Mouse (Mus musculus): ENCODE results near the gene Pde4b.

Gene Pde4b

GRCm38 (mm10) chr4:102574666-102575254 lies 487.4 kb downstream of the Pde4b start:
- no peak for DNase-seq (ENCODE audit: low spot score)

DNA sequence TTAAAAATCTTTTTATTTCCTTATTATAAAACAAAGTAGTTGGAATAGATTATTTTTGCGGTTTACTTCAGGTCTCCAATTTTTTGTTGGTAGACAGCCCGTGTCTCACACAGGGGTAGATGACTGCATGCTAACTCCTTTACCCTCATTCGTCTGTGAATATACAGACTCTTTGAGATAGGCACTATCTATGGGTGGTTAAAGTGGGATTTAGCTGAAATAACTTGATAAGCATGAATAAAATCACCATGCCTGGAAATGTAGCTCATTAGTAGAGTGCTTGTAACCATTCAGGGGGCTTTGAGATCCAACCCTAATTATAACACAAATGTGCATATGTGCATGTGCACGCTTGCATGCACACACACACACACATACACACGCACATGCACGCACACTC lies 488.8 kb downstream of the Pde4b start:
- no peak for DNase-seq (ENCODE audit: low spot score)

DNA sequence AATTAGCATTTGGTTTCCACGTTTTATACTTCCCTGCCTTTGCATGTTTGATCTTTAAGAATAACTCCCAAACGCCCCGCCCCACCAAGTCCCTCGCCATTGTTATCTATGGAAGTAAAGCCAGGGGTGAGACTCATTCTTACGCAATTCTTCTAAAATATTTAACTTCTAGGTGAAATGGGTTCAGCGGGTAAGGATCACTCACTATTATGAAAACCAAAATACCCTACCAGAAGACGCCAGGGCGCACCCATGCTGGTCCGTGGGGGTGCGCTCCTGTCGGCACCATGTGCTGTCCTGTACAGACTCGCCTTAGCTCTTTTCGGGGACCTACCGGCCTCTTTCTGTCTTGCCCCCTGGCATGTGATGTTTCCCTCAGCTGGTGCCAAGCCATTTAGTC lies 490.3 kb downstream of the Pde4b start:
- DNase-seq (ENCODE audit: low spot score): no peak

GRCm38 (mm10) chr4:102579051-102579450 lies 491.7 kb downstream of the Pde4b start:
- no peak for DNase-seq (ENCODE audit: low spot score)

DNA sequence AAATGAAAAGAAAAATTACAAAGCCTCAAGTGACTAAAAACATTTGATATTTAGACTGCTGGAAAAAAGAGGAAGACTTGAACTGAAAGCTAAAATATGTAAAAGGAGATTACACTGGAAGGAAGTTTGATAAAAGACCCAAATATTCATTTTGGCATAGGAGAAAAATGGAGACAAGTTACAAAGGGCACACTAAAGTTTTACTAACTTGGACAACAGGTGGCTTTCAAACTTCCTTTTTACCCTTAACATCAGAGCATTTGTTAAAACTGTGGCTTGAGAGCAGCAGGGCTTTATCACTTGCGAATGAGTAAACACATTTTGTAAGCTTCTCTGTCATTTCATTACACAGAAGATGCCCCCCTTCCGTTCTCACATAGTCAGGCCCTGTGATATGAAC lies 492.4 kb downstream of the Pde4b start:
- no peak for DNase-seq (ENCODE audit: low spot score)

- no peak for DNase-seq (ENCODE audit: low spot score)
Observed at GRCm38 (mm10) chr4:102582165-102582749, 494.9 kb downstream of the Pde4b start.

- DNase-seq (ENCODE audit: low spot score): no peak
Observed at GRCm38 (mm10) chr4:102582963-102583362, 495.6 kb downstream of the Pde4b start.

DNA sequence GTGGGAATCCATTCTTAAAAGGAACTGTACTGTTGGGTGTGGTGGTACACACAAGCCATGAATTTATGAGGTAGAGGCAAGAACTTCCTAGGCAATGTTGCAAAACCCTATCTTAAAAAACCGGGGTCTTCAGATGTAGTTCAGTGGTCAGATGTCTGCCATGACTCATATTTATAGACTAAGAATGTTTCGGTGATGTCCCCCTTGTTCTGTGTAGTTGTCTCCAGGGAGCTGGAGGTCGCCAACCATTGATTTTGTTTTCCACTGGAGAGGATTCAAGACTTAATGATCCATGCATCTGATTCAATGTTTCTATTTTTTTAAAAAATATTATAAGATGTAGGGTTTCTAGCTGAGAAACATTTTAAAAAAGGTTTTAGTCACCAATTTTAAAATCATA lies 496.1 kb downstream of the Pde4b start:
- no peak for DNase-seq (ENCODE audit: low spot score)

DNA sequence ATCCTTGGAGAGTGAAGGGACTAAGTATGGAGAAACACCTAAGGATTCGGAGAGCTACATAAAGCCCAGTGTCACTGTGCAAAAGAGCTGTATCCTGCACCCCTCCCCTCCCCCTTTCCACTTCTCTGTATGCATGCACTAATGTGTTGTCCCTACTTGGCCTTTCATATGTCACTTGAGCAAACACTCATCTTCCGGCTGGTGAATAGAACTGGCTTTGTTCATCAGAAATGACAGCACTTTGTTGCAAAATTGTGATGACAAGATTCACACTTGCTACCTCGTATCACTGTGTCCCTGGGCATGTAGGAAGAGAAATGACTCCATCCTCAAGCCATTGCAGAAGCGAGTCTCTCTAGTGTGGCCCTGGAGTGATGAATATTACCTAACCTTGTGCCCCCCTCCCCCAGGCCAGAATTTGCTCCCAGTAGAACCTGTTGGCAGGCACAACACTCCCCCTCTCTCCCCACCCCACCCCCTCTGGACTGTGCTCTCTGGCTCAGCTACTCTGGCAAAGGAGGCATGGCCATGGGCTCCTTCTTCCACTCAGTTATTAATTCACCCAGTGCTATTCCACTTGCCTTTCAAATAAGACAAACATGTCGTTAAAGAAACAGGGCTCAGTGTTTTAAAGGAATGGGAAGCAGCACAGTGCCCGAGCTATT lies 497.4 kb downstream of the Pde4b start:
- no peak for DNase-seq (ENCODE audit: low spot score)

DNA sequence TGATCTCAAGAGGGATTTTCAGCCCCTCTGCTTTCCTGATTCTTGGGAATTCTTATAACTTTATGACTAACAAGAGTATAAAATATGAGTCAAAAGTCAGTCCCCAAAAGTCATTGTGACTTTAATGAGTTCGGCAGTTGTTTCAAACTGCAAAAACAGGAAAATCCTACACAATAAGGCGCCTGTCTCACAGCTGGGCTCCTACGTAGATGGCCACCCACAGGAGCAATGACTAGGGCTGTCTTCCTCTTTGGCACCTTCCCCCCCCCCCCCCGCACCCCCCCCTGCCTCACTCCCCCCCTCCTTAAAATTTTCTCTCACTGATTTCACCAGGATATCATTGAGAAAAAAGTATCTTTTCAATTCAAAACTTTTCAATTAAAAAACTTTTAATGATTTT lies 498.2 kb downstream of the Pde4b start:
- DNase-seq (ENCODE audit: low spot score): no peak

DNA sequence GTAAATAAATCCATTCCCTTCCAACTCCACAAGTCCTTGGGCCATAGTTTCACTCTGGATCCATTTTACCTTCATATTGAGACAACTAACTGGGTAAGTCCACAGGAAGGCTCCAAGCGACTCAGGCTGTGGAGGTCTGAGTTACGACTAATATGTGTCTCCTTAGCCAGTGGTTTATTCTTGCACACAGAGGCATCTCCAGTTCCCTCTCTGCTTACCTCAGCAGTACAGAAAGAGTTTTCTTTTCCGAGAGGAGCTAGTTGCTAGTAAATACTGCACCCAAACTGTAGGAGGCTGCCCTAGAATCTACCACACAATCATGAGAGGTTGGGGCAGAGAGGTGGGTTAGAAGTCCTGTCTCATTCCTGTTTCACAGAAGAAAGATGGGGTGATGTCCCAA lies 499.4 kb downstream of the Pde4b start:
- no peak for DNase-seq (ENCODE audit: low spot score)

DNA sequence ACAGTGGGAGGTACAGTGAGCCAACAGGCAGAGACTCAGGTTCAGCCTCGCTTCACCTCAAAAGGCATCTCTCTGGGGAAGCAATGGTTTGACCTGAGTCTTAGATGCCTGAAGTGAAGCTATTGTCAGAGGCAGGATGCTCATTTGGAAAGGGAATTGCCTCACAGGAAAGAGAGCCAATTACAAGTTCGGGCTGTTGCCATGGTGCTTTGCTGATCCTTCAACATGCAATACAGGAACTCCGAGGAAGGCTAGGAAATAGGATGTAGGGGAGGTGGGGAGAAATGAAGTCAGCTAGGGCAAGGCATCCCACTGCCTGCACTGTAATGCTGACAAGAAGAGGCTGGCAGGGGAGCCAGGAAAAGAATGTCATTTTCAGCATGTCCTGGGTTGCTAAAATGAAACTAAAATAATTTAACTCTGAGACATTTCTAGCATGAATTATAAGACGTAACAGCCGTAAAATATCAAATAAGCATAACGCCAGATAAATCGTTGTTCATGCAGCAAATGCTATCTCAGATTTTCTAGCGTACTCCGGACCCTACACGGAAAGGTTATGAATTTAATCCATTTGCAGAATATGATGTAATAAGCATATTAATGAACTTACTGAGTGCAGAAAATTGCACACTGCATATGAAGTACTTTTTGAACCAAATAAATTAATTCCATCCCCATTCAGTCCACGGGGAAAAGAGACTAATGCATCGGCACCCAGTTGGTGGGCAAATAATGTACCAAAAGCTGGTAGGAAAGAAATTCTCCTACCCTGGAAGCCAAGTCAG lies 501.5 kb downstream of the Pde4b start:
- peak; percentile 61 for DNase-seq (ENCODE audit: low spot score)

DNA sequence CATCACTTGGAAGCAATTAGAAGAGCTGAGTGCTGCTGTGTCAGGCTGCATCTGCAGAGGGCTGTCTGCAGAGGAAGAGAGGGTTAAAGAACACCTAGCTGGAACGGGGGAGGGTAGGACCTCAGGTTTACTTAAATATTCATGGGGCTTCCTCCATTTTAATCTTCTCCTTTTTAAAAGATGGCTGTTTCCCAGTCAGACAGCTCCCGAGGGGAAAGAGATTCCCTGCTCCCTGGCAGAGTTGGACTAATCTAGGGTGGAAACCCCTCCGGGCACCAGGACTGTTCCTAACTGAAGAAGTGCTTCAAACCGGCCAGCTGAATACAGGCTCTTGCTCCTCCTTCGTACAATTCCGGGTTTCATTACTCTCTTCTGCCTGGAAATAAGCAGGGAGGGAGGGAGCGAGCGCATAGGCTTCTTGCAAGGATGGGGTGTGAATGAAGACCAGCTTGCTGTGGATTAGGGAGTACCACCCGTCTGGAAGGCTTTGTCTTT lies 502.2 kb downstream of the Pde4b start:
- DNase-seq (ENCODE audit: low spot score): no peak

DNA sequence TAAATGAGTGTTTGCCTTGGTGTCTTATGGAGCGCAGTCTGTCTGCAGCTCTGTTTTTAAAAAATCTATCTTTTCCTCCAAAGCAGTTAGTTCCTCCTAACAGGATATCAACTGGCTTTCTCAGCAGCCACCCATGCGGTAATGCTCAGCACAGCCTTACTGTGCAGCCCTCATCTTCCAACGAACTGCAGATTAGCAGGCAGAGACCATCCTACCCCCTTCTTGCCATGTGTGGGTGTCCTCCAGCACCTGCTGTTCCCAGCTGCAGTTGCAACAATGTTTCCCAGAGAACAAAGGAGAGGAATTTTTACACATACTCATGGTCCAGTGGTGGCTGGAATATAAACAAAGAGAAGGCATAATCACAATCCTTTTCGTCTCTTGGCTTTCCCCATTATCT lies 504.5 kb downstream of the Pde4b start:
- no peak for DNase-seq (ENCODE audit: low spot score)

DNA sequence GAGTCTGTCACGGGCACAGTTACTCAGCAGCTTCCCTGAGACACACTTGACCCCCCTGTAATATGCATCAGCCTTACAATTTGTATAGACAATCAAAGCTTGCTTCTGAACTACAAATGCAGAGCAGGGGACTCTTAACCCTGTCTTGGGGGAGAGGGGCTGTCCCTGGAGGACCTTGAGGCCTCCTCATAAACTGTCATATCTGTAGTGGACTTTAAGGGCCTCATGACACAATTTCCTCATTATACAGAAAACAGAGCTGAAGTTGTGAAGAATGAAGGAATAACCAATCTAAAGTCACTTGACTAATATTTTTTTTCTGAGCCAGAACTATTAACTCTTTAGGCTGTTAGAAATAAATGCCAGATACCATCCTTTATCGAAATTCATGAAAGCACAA lies 505.2 kb downstream of the Pde4b start:
- DNase-seq (ENCODE audit: low spot score): no peak

- no peak for DNase-seq (ENCODE audit: low spot score)
Observed at GRCm38 (mm10) chr4:102593631-102594030, 506.3 kb downstream of the Pde4b start.

- DNase-seq (ENCODE audit: low spot score): no peak
Observed at GRCm38 (mm10) chr4:102594506-102594905, 507.2 kb downstream of the Pde4b start.

GRCm38 (mm10) chr4:102603968-102604367 lies 516.6 kb downstream of the Pde4b start:
- DNase-seq (ENCODE audit: low spot score): no peak

DNA sequence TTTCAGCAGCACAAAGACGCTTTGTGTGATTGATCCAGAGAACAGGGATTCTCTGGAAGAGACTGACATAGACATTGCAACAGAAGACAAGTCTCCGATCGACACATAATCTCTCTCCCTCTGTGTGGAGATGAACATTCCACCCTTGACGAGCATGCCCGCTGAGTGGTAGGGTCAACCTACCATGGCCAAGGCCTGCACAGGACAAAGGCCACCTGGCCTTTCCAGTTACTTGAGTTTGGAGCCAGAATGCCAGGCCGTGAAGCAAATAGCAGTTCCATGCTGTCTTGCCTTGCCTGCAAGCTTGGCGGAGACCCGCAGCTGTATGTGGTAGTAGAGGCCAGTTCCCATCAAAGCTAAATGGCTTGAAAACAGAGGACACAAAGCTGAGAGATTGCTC lies 517.9 kb downstream of the Pde4b start:
- no peak for DNase-seq (ENCODE audit: low spot score)

- DNase-seq (ENCODE audit: low spot score): no peak
Observed at GRCm38 (mm10) chr4:102605722-102606341, 518.5 kb downstream of the Pde4b start.

DNA sequence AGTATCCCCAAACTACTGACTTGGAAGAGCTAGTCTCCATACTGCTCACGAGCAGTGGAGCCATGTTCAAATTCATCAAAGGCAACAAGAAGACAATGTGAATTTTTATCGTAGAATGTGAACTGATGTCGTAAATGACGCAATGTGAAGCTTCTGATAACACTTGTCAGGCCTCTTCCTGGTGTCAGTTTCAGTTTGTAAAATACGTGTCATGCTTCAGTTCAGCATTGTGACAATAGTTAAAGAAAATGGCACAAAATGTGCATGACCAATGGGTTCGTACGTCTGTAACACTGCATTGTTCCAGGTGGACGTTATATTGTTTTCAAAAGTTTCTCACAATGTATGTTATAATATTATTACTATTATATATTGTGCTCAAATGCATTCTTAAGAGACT lies 519.5 kb downstream of the Pde4b start:
- no peak for DNase-seq (ENCODE audit: low spot score)

DNA sequence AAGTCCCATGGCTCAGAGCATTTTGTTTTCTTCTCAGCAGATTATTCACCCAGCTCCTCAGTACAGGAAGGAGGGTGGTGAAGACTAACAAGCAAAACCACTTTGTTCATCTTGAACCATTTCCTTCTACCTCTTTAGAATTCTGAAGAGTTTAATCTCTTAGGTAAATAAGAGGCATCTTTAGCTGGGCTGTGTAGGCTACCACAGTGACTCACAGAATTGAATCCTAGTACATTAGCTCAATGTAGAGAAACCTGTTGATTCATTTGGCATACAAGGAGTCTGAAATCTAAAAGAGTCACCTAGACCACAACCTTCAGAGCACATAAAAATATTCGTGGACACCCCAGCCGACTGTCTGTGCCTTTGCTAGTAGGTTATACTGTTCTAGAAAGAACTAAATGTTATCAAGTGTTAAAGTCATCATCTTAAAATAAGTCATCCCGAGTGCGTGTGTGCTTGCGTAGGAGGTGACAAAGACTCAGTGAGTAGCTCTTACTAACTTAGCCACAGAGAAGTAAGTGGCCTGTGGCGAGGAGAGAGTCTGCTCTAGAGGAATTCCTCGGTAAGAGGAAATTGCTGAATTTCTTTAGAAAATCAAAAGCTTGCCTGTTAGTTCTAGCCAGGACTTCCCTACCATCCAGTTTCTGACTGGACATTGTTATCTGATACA lies 520.5 kb downstream of the Pde4b start:
- no peak for DNase-seq (ENCODE audit: low spot score)
